Mouse (Mus musculus) kidney, adult 2 months (tissue): ENCODE measurements around the gene Stxbp6.

Experiments
- CTCF ChIP-seq: fragments of 200-500 bp; conservative IDR thresholded peaks from 2 replicates; pipeline ENCODE4 v1.5.1; 2011; ENCODE audit warnings: low read depth, mild to moderate bottlenecking, control low read depth, low read length, moderate library complexity, mixed read lengths; ENCODE audit not compliant: insufficient read depth, insufficient read length
- POLR2A ChIP-seq: fragments of 200-500 bp; IDR thresholded peaks from one replicate; pipeline ENCODE4 v1.6.1; 2011; ENCODE audit warnings: low read depth, low read length, control low read depth

GRCm38 (mm10) chr12:44852024-44852423, 222.5 kb downstream of the Stxbp6 start:
- no peak for TF ChIP-seq CTCF
- no peak for TF ChIP-seq POLR2A
